Mouse (Mus musculus): Measurements from ENCODE around the gene Dusp7.

The Dusp7 gene

GRCm38 (mm10) chr9:106355217-106355974 lies 13.0 kb upstream of the Dusp7 start:
- DNase-seq (ENCODE audit: low spot score in 2 of 2), result no peak

GRCm38 (mm10) chr9:106355975-106356286 lies 12.5 kb upstream of the Dusp7 start:
- no peak for DNase-seq (ENCODE audit: low spot score in 2 of 2)

DNA sequence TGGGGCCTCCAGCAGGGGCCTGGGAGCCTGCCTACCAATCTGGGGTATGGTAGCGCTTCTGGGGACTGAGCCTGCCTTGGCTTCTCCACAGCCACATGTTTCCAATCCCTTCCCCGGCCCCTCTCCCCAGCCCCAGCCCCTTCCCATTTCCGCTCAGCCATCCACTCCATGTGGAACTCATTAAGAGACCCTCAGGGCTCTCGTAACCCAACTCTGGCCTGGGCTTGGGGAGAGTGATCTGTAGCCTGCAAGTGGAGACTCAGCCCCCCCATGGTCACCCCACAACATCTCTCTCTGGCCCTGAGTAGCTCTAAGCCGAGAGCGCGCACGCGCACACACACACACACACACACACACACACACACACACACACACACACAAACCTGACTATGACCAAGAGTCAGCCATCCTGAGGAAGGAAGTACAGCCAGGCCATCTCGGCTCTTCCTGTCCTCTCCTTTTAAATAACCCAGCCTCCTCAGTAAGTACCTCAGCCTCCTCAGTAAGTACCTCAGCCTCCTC lies 12.0 kb upstream of the Dusp7 start:
- DNase-seq (ENCODE audit: low spot score in 2 of 2), result no peak

DNA sequence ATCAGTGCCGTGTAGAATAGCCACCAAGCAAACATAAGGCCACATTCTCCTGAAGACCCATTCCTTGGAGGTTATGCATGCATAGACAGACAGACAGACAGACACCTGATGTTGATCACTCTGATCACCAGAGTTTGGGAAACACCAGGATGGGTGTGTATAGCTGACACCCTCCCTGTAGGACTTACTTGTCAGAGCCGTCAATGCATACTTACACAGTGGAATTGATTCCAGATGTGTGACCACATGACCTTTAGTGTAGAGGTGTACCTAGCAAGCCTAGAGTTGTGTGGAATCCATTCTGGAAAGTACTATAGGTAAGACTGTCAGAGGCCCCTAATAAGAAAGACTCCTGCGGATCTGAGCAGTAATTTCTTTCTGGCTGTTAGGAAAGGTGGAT lies 11.3 kb upstream of the Dusp7 start:
- no peak for DNase-seq (ENCODE audit: low spot score in 2 of 2)

DNA sequence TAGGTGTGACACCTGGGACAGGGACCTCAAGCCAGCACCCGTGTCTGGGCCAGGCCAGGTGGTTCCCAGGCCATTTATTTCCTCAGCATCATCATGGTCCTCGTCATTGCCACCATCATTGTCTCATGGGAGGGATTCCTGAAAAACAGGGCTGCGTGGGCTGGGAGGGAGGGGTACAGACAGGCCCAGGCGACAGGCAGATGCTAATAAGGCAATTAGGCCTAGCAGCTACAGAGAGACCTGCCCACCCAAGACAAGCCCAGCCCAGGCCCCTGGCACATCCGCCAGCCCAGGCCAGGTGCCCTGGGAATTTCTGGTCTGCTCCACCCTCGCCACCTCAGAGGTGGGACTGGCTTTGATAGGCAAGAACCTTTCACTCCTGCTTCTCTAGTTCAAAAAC lies 9.1 kb upstream of the Dusp7 start:
- DNase-seq (ENCODE audit: low spot score in 2 of 2), result no peak

- no peak for DNase-seq (ENCODE audit: low spot score in 2 of 2)
Measured at GRCm38 (mm10) chr9:106361140-106361539, 7.3 kb upstream of the Dusp7 start.

- DNase-seq (ENCODE audit: low spot score in 2 of 2), result no peak
Measured at GRCm38 (mm10) chr9:106365333-106365732, 3.1 kb upstream of the Dusp7 start.

GRCm38 (mm10) chr9:106366188-106366587 lies 2.2 kb upstream of the Dusp7 start:
- no peak for DNase-seq (ENCODE audit: low spot score in 2 of 2)

- DNase-seq (ENCODE audit: low spot score in 2 of 2), result no peak
Measured at GRCm38 (mm10) chr9:106367001-106367400, 1.4 kb upstream of the Dusp7 start.

GRCm38 (mm10) chr9:106367592-106368111 lies 780 bp upstream of the Dusp7 start:
- DNase-seq (ENCODE audit: low spot score in 2 of 2), result peak; percentile 80 to 95

DNA sequence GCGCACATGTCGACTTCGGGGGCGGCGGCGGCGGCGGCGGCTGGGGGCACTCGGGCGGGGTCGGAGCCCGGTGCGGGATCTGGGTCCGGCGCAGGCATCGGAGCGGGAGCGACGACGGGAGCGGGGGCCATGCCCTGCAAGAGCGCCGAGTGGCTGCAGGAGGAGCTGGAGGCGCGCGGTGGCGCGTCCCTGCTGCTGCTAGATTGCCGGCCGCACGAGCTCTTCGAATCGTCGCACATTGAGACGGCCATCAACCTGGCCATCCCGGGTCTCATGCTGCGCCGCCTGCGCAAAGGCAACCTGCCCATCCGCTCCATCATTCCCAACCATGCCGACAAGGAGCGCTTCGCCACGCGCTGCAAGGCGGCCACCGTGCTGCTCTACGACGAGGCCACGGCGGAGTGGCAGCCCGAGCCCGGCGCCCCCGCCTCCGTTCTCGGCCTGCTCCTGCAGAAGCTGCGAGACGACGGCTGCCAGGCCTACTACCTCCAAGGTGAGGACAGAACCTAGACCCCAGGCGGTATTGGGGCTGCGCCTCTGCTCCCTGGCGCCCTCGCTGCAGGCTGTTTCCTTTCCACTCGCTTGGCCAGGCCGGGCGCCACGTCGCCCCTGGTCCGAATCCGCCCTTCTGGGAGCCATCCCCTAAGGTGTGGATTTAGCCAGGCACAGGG lies 534 bp downstream of the Dusp7 start:
- no peak for DNase-seq (ENCODE audit: low spot score in 2 of 2)

GRCm38 (mm10) chr9:106369801-106370485 lies 1.5 kb downstream of the Dusp7 start:
- DNase-seq (ENCODE audit: low spot score in 2 of 2), result no peak

DNA sequence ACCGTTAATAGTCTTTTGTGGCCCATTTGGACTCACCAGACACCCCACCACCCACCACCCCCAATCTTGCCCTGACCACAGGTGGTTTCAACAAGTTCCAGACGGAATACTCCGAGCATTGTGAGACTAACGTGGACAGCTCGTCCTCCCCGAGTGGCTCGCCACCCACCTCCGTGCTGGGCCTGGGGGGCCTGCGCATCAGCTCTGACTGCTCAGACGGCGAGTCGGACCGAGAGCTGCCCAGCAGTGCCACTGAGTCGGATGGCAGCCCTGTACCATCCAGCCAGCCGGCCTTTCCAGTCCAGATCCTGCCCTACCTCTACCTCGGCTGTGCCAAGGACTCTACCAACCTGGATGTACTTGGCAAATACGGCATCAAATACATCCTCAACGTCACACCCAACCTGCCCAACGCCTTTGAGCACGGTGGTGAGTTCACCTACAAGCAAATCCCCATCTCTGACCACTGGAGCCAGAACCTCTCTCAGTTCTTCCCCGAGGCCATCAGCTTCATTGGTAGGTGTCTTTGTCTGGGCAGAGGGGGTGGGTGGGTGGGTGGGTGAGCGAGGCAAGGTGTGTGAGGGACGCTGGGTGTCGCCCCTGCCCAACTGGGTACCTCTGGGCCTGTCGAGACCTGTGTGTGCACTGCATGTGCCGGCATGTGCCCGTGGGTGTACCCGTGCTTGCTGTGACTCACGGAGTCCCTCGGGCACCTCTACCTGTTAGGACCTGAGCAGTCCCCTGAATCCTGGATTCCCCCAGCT lies 2.4 kb downstream of the Dusp7 start:
- DNase-seq (ENCODE audit: low spot score in 2 of 2), result no peak

GRCm38 (mm10) chr9:106371384-106371671 lies 2.9 kb downstream of the Dusp7 start:
- peak in 1 of 2 experiments; percentile 56 for DNase-seq (ENCODE audit: low spot score in 2 of 2)

GRCm38 (mm10) chr9:106371776-106372175 lies 3.3 kb downstream of the Dusp7 start:
- DNase-seq (ENCODE audit: low spot score in 2 of 2), result peak in 1 of 2 experiments; percentile 66

- no peak for DNase-seq (ENCODE audit: low spot score in 2 of 2)
Measured at GRCm38 (mm10) chr9:106372431-106373412, 4.3 kb downstream of the Dusp7 start.

DNA sequence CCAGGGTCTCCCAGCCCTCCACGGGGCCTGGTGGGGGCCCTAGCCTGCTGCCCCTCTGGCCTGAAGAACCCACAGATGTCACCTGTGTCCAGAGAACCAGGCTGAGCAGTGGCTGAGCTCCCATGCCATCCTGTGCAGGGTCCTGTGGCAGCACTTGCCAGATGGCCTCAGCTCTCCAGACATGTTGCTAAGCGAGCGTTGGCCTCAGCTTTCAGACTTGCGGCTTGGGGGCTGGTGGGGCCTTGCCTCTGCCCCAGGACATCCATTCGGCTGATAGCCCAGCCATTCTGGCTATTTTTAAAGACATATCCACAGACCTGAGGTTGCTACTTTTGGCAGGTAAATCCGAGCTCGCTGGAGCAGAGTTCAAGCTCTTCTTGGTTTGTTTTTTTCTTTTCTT lies 5.5 kb downstream of the Dusp7 start:
- no peak for DNase-seq (ENCODE audit: low spot score in 2 of 2)

DNA sequence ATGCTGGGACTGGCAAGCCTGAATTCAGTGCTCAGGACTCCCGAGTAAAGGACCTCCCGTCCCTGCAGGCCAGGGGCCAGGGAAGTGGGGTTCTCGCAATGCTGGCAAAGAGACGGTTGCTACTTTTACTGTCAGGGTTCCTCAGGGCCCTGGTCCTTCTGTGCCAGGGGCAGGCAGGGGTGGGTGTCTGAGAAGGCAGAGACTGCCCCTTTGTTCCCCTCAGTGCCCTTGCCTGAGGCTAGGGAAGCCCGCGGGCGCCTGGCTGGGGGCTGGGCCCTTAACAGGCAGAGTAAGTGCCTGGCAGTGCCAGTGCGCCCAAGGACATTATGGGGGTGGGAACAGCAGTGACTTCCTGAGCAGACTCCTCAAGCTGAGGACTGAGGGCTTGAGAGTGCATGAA lies 8.8 kb downstream of the Dusp7 start:
- no peak for DNase-seq (ENCODE audit: low spot score in 2 of 2)

GRCm38 (mm10) chr9:106378045-106378444 lies 9.6 kb downstream of the Dusp7 start:
- DNase-seq (ENCODE audit: low spot score in 2 of 2), result no peak

GRCm38 (mm10) chr9:106378753-106379152 lies 10.3 kb downstream of the Dusp7 start:
- DNase-seq (ENCODE audit: low spot score in 2 of 2), result no peak
